Mouse (Mus musculus): ENCODE results near the gene Midn. TPM values are rescaled to one million over a fixed set of nuclear protein-coding genes. Genes with fewer than 3 reads are reported as not detected.

Midn gene
- 100 to 1,000 TPM; 158 to 163 TPM for total RNA-seq (2021)

- intact Hi-C loops (cut with DNase I) = loop anchor here (2.0 kb wide), 1 partner anchor 17 kb away; the partner anchor contains the start of gene Cirbp
- peak; percentile 79 for DNase-seq
These were observed at the start of gene Midn for GRCm38 (mm10) chr10:80147719-80148601. Midn (plus strand) TSS chr10:80148272.

GRCm38 (mm10) chr10:80098630-80099029 is 49.4 kb upstream of the Midn start:
- intact Hi-C loops (cut with DNase I) = no loop called here
- DNase-seq = no peak

GRCm38 (mm10) chr10:80100982-80101381 is 47.1 kb upstream of the Midn start:
- intact Hi-C loops (cut with DNase I) = no loop called here
- DNase-seq = no peak

GRCm38 (mm10) chr10:80102216-80102915 is 45.7 kb upstream of the Midn start:
- intact Hi-C loops (cut with DNase I) = no loop called here

GRCm38 (mm10) chr10:80103032-80103431 is 45.0 kb upstream of the Midn start:
- intact Hi-C loops (cut with DNase I) = no loop called here
- no peak for DNase-seq

More at GRCm38 (mm10) chr10:80102216-80102915, 45.7 kb upstream of the Midn start:
- peak; percentile 87 for DNase-seq

- DNase-seq = no peak
- intact Hi-C loops (cut with DNase I) = no loop called here
These were observed 43.9 kb upstream of the Midn start for GRCm38 (mm10) chr10:80104181-80104580.

GRCm38 (mm10) chr10:80105460-80105859 is 42.6 kb upstream of the Midn start, which contains the start of gene Sbno2:
Sbno2 (minus strand) TSS chr10:80105571.
- intact Hi-C loops (cut with DNase I) = no loop called here
- no peak for DNase-seq

- DNase-seq = no peak
- intact Hi-C loops (cut with DNase I) = no loop called here
These were observed 42.1 kb upstream of the Midn start for GRCm38 (mm10) chr10:80105926-80106325.

GRCm38 (mm10) chr10:80107678-80108077 is 40.4 kb upstream of the Midn start:
- intact Hi-C loops (cut with DNase I) = no loop called here
- DNase-seq = no peak

GRCm38 (mm10) chr10:80114341-80115284 is 33.5 kb upstream of the Midn start:
- DNase-seq = peak; percentile 93
- intact Hi-C loops (cut with DNase I) = loop anchor here (10.0 kb wide), 1 partner anchor 130 kb away; the partner anchor contains the start of genes Cnn2 and Tmem259

GRCm38 (mm10) chr10:80115290-80115943 is 32.7 kb upstream of the Midn start, which contains the start of gene Stk11:
Stk11 (plus strand) TSS chr10:80115803.
- intact Hi-C loops (cut with DNase I) = loop anchor here (10.0 kb wide), 1 partner anchor 131 kb away; the partner anchor contains the start of genes Cnn2 and Tmem259
- peak; percentile 100 for DNase-seq

GRCm38 (mm10) chr10:80115944-80116335 is 32.1 kb upstream of the Midn start:
- no peak for DNase-seq
- intact Hi-C loops (cut with DNase I) = loop anchor here (10.0 kb wide), 1 partner anchor 131 kb away; the partner anchor contains the start of genes Cnn2 and Tmem259

- intact Hi-C loops (cut with DNase I) = loop anchor here (10.0 kb wide), 1 partner anchor 132 kb away; the partner anchor contains the start of genes Cnn2 and Tmem259
- no peak for DNase-seq
These were observed 31.5 kb upstream of the Midn start for GRCm38 (mm10) chr10:80116563-80116926.

- intact Hi-C loops (cut with DNase I) = loop anchor here (10.0 kb wide), 1 partner anchor 132 kb away; the partner anchor contains the start of genes Cnn2 and Tmem259
- peak; percentile 60 for DNase-seq
These were observed 31.0 kb upstream of the Midn start for GRCm38 (mm10) chr10:80116927-80117691.

GRCm38 (mm10) chr10:80117736-80118135 is 30.3 kb upstream of the Midn start:
- intact Hi-C loops (cut with DNase I) = loop anchor here (10.0 kb wide), 1 partner anchor 133 kb away; the partner anchor contains the start of genes Cnn2 and Tmem259
- DNase-seq = peak; percentile 57

- DNase-seq = no peak
- intact Hi-C loops (cut with DNase I) = loop anchor here (10.0 kb wide), 1 partner anchor 134 kb away; the partner anchor contains the start of genes Cnn2 and Tmem259
These were observed 29.5 kb upstream of the Midn start for GRCm38 (mm10) chr10:80118552-80118951.

- DNase-seq = no peak
- intact Hi-C loops (cut with DNase I) = no loop called here
These were observed 27.9 kb upstream of the Midn start for GRCm38 (mm10) chr10:80120146-80120545.

GRCm38 (mm10) chr10:80121639-80122038 is 26.4 kb upstream of the Midn start:
- DNase-seq = no peak

More at GRCm38 (mm10) chr10:80121639-80122038, 26.4 kb upstream of the Midn start:
- intact Hi-C loops (cut with DNase I) = no loop called here
